Mouse (Mus musculus) G1E (cell line): ENCODE data around the gene Fgf3. TPM values are rescaled to one million over a fixed set of nuclear protein-coding genes. Genes with fewer than 3 reads are reported as not detected.

Experiments used
- ATAC-seq: 2 replicates; pipeline ENCODE4 v1.8.0; 2016; ENCODE audit warnings: mild to moderate bottlenecking; ENCODE audit not compliant: insufficient number of reproducible peaks, poor library complexity, low FRiP score, severe bottlenecking; ENCODE audit errors: extremely low read depth
- DNase-seq: peaks from one replicate; pipeline ENCODE4 v3.0.0; 2012; ENCODE audit warnings: low spot score
- H3K27me3 ChIP-seq: 2 replicates; pipeline ENCODE4 v1.6.1; 2012; ENCODE audit warnings: mild to moderate bottlenecking, low read length, inconsistent platforms; ENCODE audit not compliant: insufficient read depth
- H3K36me3 ChIP-seq: replicated peaks from 2 replicates; pipeline ENCODE3; 2012; ENCODE audit warnings: mild to moderate bottlenecking, inconsistent platforms
- H3K4me1 ChIP-seq: 2 replicates; pipeline ENCODE4 v1.6.1; 2012; ENCODE audit warnings: low read depth, low read length, inconsistent platforms, mixed read lengths; ENCODE audit not compliant: insufficient read depth
- H3K4me3 ChIP-seq: 2 replicates; pipeline ENCODE4 v1.5.1; 2012; ENCODE audit warnings: low read depth, mild to moderate bottlenecking, inconsistent platforms, low read length, moderate library complexity, mixed read lengths
- H3K9me3 ChIP-seq: replicated peaks from 2 replicates; pipeline ENCODE4 v1.6.1; 2012; ENCODE audit warnings: inconsistent platforms
- CTCF ChIP-seq: IDR thresholded peaks from 2 replicates; pipeline ENCODE4 v1.5.1; 2012; ENCODE audit warnings: low read depth, low read length, inconsistent platforms, mixed read lengths
- GATA1 ChIP-seq: IDR thresholded peaks from 2 replicates; pipeline ENCODE4 v1.6.1; 2012; ENCODE audit warnings: borderline replicate concordance, low read length, inconsistent platforms, mixed read lengths
- GATA2 ChIP-seq: IDR thresholded peaks from 2 replicates; pipeline ENCODE4 v1.6.1; 2012; ENCODE audit warnings: low read depth, low read length, inconsistent platforms, borderline replicate concordance
- POLR2AphosphoS5 ChIP-seq: IDR thresholded peaks from 2 replicates; pipeline ENCODE4 v1.6.1; 2012; ENCODE audit warnings: low read depth, low read length, inconsistent platforms; ENCODE audit not compliant: insufficient replicate concordance
- TAL1 ChIP-seq: conservative IDR thresholded peaks from 2 replicates; pipeline ENCODE4 v1.6.1; 2012; ENCODE audit warnings: low read depth, low read length, inconsistent platforms, mixed read lengths
- polyA plus RNA-seq: library from polyadenylated mRNA; stranded (reverse); fragments of >175 nt; gene quantifications from 2 replicates; pipeline ENCODE4 v1.2.3, GENCODE M21; 2012
- total RNA-seq, 2 experiments: library from RNA; stranded (forward) in 1 of 2; stranded (reverse) in 1 of 2; fragments of 200-1000 nt in 1 of 2; fragments of >200 nt in 1 of 2; fragmentation: Nextera tagmentation in 1 of 2; gene quantifications; 2 replicates each; pipeline ENCODE4 v1.2.3; 2014 to 2017

The Fgf3 gene
- total RNA-seq (2014; fragmentation: Nextera tagmentation) (0.68 and 2.5 TPM in 2 replicates), total RNA-seq (2017) (6.2 and 10.3 TPM in 2 replicates), polyA plus RNA-seq (14.1 and 14.8 TPM in 2 replicates)

- Histone ChIP-seq H3K27me3 (peaks cover 93% of the 10 kb centered on the region), H3K4me3 (peak within 1 kb of the TSS; percentile 69), H3K36me3 (peaks cover 19% of the 10 kb centered on the region), H3K9me3 (no peaks in the 10 kb centered on the region), H3K4me1 (peaks cover 42% of the 10 kb centered on the region)
- ATAC-seq (no peak), DNase-seq (no peak)
- no peak for TF ChIP-seq GATA1
- no peak for TF ChIP-seq TAL1
- no peak for TF ChIP-seq GATA2
- TF ChIP-seq CTCF: no peak
- no peak for TF ChIP-seq POLR2AphosphoS5
Observed at GRCm38 (mm10) chr7:144837891-144838488, at the start of gene Fgf3. TSS of gene Fgf3 (plus strand) at chr7:144838083.

DNA sequence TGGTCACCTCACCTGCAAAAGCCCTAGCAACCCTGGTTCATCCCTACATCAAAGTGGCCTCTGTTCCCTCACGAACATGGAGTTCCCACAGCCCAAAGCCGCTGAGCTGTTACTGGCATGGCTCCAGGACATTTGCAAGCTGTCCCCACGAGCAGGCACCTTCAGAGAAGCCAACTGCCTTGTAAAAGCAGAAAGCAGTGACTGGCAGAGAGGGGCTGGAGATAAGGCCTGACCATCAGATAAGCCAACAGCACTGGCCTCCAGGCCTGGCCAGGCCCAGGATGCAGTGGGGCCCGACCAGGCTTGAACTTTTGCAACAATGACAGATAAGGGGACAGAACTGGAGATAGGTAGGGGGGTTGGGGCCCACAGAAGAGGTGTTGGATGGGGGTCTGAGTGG, 49.3 kb upstream of the Fgf3 start:
- Histone ChIP-seq H3K27me3 (no peaks in the 10 kb centered on the region), H3K9me3 (peaks cover 15% of the 10 kb centered on the region), H3K4me1 (peaks cover 83% of the 10 kb centered on the region), H3K36me3 (peaks cover 7% of the 10 kb centered on the region), H3K4me3 (peak overlapping the region; percentile 64; the same call in 1 of the 2 replicates)
- TF ChIP-seq CTCF (no peak), GATA2 (0 out of 2 replicates have a peak, but pooled peaks have one; percentile 50), TAL1 (peak; percentile 88)
- DNase-seq (no peak), ATAC-seq (peak; percentile 73)

DNA sequence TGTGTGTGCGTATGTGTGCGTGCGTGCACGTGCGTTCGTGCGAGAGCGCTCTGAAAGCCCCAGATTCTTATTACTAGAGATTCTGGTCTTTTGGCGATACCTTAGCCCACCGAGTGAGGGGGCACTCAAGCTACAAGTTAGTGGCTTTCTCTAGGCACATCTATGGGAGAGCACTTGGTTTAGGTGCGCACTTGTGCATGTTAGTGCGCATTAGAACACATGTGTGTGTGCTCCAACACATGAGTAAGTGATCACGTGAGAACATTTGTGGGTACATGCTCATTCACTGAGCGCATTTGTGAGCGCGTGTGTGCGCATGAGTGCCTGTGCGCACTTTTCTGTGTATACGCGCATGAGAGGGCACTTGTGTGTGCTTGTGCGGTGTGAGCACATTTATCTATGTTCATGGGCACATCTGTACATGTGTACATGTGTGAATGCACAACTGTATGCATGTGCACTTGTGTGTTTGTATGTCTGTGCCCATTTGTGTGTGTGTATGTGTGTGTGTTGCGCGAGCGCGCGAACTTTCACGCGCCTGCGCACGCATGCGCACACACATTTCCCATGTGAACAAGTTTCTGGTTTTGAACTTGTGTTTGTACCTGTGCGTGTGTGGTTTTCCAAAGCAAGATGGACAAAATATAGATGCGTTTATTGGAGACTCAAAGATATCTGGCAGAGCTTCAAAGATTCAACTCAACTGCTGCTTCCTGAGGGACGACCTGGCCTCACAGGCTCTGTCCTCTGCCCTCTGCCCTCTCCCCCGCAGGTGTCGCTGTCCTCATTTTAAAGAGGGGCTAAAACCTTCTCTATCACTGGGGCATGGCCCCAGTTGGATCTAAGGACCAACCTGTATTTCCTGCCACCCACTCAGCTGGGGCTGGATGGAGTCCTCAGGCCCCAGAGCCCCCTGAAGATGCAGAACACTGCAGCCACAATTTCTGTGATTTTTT, 48.0 kb upstream of the Fgf3 start:
- peaks cover 15% of the 10 kb centered on the region for H3K9me3 ChIP-seq
- peak; percentile 54 for DNase-seq

DNA sequence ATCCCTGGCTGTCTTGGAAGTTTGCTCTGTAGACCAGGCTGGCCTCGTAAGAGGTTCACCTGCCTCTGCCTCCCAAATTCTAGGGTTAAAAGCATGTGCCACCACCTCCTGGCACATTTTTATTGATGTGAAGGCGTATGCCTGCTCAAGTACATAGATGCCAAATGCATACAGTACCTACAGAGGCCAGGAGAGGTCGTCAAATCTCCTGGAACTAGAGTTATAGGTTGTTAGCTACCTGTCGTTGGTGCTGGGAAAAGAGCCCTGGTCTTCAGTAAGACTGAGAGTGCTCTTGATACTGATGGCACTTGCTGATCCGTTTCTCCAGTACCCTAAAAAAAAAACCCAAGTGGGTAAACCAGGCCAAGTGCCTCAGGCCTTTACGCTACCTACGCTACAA, 46.5 kb upstream of the Fgf3 start:
- H3K27me3 ChIP-seq: no peaks in the 10 kb centered on the region
- no peak for TF ChIP-seq TAL1
- no peak for TF ChIP-seq GATA1
- no peak for TF ChIP-seq POLR2AphosphoS5
- no peak for TF ChIP-seq GATA2
- no peak for TF ChIP-seq CTCF
- H3K36me3 ChIP-seq: peaks cover 2% of the 10 kb centered on the region
- H3K9me3 ChIP-seq: peaks cover 15% of the 10 kb centered on the region
- no peak for ATAC-seq
- H3K4me3 ChIP-seq: no peak overlapping the region
- peaks cover 79% of the 10 kb centered on the region for H3K4me1 ChIP-seq
- no peak for DNase-seq

More for the DNA sequence above, 48.0 kb upstream of the Fgf3 start:
- Histone ChIP-seq H3K4me3 (peak overlapping the region; percentile 64), H3K27me3 (no peaks in the 10 kb centered on the region), H3K36me3 (peaks cover 4% of the 10 kb centered on the region), H3K4me1 (peaks cover 82% of the 10 kb centered on the region)
- no peak for ATAC-seq
- TF ChIP-seq GATA2: no peak
- no peak for TF ChIP-seq TAL1
- TF ChIP-seq CTCF: no peak
- no peak for TF ChIP-seq POLR2AphosphoS5
- no peak for TF ChIP-seq GATA1

DNA sequence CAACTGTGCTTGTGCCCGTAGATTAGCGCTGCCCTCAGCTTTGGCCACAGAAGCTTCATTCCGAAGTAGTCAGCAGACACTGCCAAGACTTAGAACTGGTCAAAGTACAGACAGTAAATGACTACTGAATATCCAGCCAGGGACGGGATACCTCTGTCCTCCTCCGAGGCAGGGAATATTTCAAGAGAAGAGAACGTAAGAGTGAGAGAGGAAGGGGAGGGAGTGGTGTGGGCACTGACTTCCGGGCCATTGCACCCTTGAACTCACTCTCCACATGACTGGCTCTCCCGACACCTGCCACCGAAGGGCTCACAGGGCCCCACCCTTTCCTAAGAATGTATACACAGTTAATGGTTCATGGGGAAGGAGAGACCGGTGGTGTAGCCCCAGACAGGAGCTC, 44.6 kb upstream of the Fgf3 start:
- Histone ChIP-seq H3K4me1 (peaks cover 79% of the 10 kb centered on the region), H3K27me3 (no peaks in the 10 kb centered on the region), H3K4me3 (no peak overlapping the region), H3K36me3 (no peaks in the 10 kb centered on the region), H3K9me3 (peaks cover 15% of the 10 kb centered on the region)
- ATAC-seq: no peak
- DNase-seq: no peak
- no peak for TF ChIP-seq GATA1
- TF ChIP-seq POLR2AphosphoS5: no peak
- TF ChIP-seq CTCF: no peak
- TF ChIP-seq TAL1: no peak
- no peak for TF ChIP-seq GATA2

GRCm38 (mm10) chr7:144795976-144796474, 41.9 kb upstream of the Fgf3 start:
- peaks cover 15% of the 10 kb centered on the region for H3K9me3 ChIP-seq
- ATAC-seq (no peak), DNase-seq (no peak)
- TF ChIP-seq TAL1 (no peak), GATA2 (no peak), GATA1 (no peak), CTCF (no peak), POLR2AphosphoS5 (no peak)
- no peaks in the 10 kb centered on the region for H3K27me3 ChIP-seq
- no peak overlapping the region for H3K4me3 ChIP-seq
- H3K4me1 ChIP-seq: peaks cover 81% of the 10 kb centered on the region
- H3K36me3 ChIP-seq: no peaks in the 10 kb centered on the region
